In genomic region chr12:116193952-116194351, GRCm38 (mm10) we compare ENCODE assay signal across 18 mouse cellular contexts.
A peak's percentile ranks its signal among the peaks of the same experiment; 100 is the strongest.
DNase-seq lines count a peak whose midpoint lies in the region; ATAC-seq and TF ChIP-seq lines count a peak whose summit lies in the region.
"Had no signal": no experiment of that assay in that cellular context is flagged by ENCODE, and none has a peak within 500 bp of the region (broad histone marks: within the 10 kb centered on the region; RNA-seq: fewer than 3 reads in every experiment).

No protein-coding gene starts in this region.

- no peaks in the 10 kb centered on the region for H3K4me1 ChIP-seq in forebrain, embryonic 11.5 days (replicated peaks; ENCODE audit: control insufficient read depth, insufficient read depth, low read length)
- 0 out of 2 replicates have a peak, but pooled peaks cover 5% of the 10 kb centered on the region for H3K4me1 ChIP-seq in forebrain, embryonic 13.5 days
- no peaks in the 10 kb centered on the region for H3K4me1 ChIP-seq in intestine, embryonic 16.5 days (ENCODE audit: control insufficient read depth, insufficient read depth, low read length)
- H3K4me1 ChIP-seq: forebrain, embryonic 15.5 days; heart, embryonic 10.5 days; hindbrain, embryonic 12.5 days; hindbrain, embryonic 15.5 days had no signal

- WGBS in forebrain, embryonic 11.5 days, result 41% methylated on average over 6 of the region's 6 CpGs
- WGBS in forebrain, embryonic 13.5 days, result 19% methylated on average over 6 of the region's 6 CpGs
- 61% methylated on average over 6 of the region's 6 CpGs for WGBS in intestine, embryonic 16.5 days

- ATAC-seq in cerebellum, adult (ENCODE audit: insufficient number of reproducible peaks, low FRiP score, low TSS enrichment), result 0 out of 2 replicates have a peak, but pooled peaks have one; percentile 28
- ATAC-seq in forebrain, embryonic 11.5 days (replicated peaks; ENCODE audit: low FRiP score), result peak; percentile 60; the same call in 1 of the 2 replicates
- no peak for ATAC-seq in forebrain, embryonic 13.5 days
- ATAC-seq in intestine, embryonic 16.5 days, result no peak
- ATAC-seq: activated CD4-positive, CD25-positive, alpha-beta regulatory T cell, adult 4 months; forebrain, embryonic 15.5 days had no signal

- H3K9me3 ChIP-seq in forebrain, embryonic 11.5 days (ENCODE audit: control insufficient read depth, low read length), result no peaks in the 10 kb centered on the region
- H3K9me3 ChIP-seq in forebrain, embryonic 13.5 days (replicated peaks), result no peaks in the 10 kb centered on the region
- H3K9me3 ChIP-seq in intestine, embryonic 16.5 days (ENCODE audit: control insufficient read depth, low read length), result no peaks in the 10 kb centered on the region
- H3K9me3 ChIP-seq: forebrain, embryonic 10.5 days; forebrain, embryonic 15.5 days; heart, embryonic 10.5 days; hindbrain, embryonic 12.5 days; hindbrain, embryonic 15.5 days had no signal

- H3K9ac ChIP-seq in forebrain, embryonic 11.5 days (ENCODE audit: low read length), result no peak overlapping the region
- no peak overlapping the region for H3K9ac ChIP-seq in forebrain, embryonic 13.5 days
- no peak overlapping the region for H3K9ac ChIP-seq in intestine, embryonic 16.5 days (ENCODE audit: low read depth, low read length)
- H3K9ac ChIP-seq: forebrain, embryonic 15.5 days; hindbrain, embryonic 12.5 days; hindbrain, embryonic 15.5 days had no signal

- no peak for TF ChIP-seq CTCF in left cerebral cortex, adult 2 months (IDR thresholded peaks at IDR 0.05)

- intact Hi-C loops in left cerebral cortex, adult 2 months (cut with DNase I), result no loop called here

- H3K27ac ChIP-seq in forebrain, embryonic 11.5 days (ENCODE audit: low read depth, low read length), result no peak overlapping the region
- H3K27ac ChIP-seq in forebrain, embryonic 13.5 days, result no peak overlapping the region
- no peak overlapping the region for H3K27ac ChIP-seq in left cerebral cortex, adult 2 months
- no peak overlapping the region for H3K27ac ChIP-seq in intestine, embryonic 16.5 days (ENCODE audit: low read length)
- H3K27ac ChIP-seq: forebrain, embryonic 10.5 days; forebrain, embryonic 15.5 days; heart, adult 2 months; heart, embryonic 10.5 days; hindbrain, embryonic 12.5 days; hindbrain, embryonic 15.5 days had no signal

- H3K36me3 ChIP-seq in forebrain, embryonic 11.5 days (ENCODE audit: control insufficient read depth, insufficient read depth, low read length), result no peaks in the 10 kb centered on the region
- H3K36me3 ChIP-seq in forebrain, embryonic 13.5 days (ENCODE audit: poor library complexity, severe bottlenecking), result no peaks in the 10 kb centered on the region
- no peaks in the 10 kb centered on the region for H3K36me3 ChIP-seq in intestine, embryonic 16.5 days (ENCODE audit: control insufficient read depth, insufficient read depth, low read length)
- H3K36me3 ChIP-seq: forebrain, embryonic 10.5 days; forebrain, embryonic 15.5 days; heart, embryonic 10.5 days; hindbrain, embryonic 12.5 days; hindbrain, embryonic 15.5 days had no signal

- no peak overlapping the region for H3K4me2 ChIP-seq in forebrain, embryonic 11.5 days (ENCODE audit: low read depth, low read length, severe bottlenecking)
- no peak overlapping the region for H3K4me2 ChIP-seq in forebrain, embryonic 13.5 days
- no peak overlapping the region for H3K4me2 ChIP-seq in intestine, embryonic 16.5 days (ENCODE audit: low read depth, low read length)
- H3K4me2 ChIP-seq: forebrain, embryonic 15.5 days; hindbrain, embryonic 12.5 days; hindbrain, embryonic 15.5 days had no signal

- no peak overlapping the region for H3K4me3 ChIP-seq in forebrain, embryonic 11.5 days (ENCODE audit: low read depth, low read length)
- H3K4me3 ChIP-seq in forebrain, embryonic 13.5 days, result no peak overlapping the region
- no peak overlapping the region for H3K4me3 ChIP-seq in left cerebral cortex, adult 2 months
- no peak overlapping the region for H3K4me3 ChIP-seq in intestine, embryonic 16.5 days (ENCODE audit: low read length)
- H3K4me3 ChIP-seq: forebrain, embryonic 10.5 days; forebrain, embryonic 15.5 days; heart, adult 2 months; heart, embryonic 10.5 days; hindbrain, embryonic 12.5 days; hindbrain, embryonic 15.5 days had no signal

- H3K27me3 ChIP-seq in forebrain, embryonic 11.5 days (ENCODE audit: control insufficient read depth, insufficient read depth, low read length), result no peaks in the 10 kb centered on the region
- no peaks in the 10 kb centered on the region for H3K27me3 ChIP-seq in forebrain, embryonic 13.5 days
- H3K27me3 ChIP-seq in intestine, embryonic 16.5 days (replicated peaks; ENCODE audit: control insufficient read depth, insufficient read depth, low read length), result no peaks in the 10 kb centered on the region
- H3K27me3 ChIP-seq: forebrain, embryonic 15.5 days; hindbrain, embryonic 12.5 days; hindbrain, embryonic 15.5 days had no signal

- no peak for DNase-seq in cerebellum, postnatal 14 days
- no peak for DNase-seq in forebrain, embryonic 11.5 days (ENCODE audit: low spot score)
- peak; percentile 74 for DNase-seq in retina, postnatal 1 day
- DNase-seq in retina, embryonic 14.5 days (ENCODE audit: low spot score), result no peak
- no peak for DNase-seq in left cerebral cortex, adult 2 months (ENCODE audit: extremely low spot score in 1 of 2, low spot score in 2 of 2)
- DNase-seq: adrenal gland, adult 8-10 months; adrenal gland, postnatal 25 days; gastrocnemius, postnatal 25 days; heart, adult 2 months had no signal

Comparison
In these comparisons a context has a peak if more than half of its experiments do, and no peak if none do; other contexts are left out.
1. ATAC-seq: peak in cerebellum, adult (single experiment) and forebrain, embryonic 11.5 days (single experiment); none in forebrain, embryonic 13.5 days (single experiment) and intestine, embryonic 16.5 days (single experiment).